Mouse (Mus musculus): ENCODE measurements around the gene Tppp3.

DNA sequence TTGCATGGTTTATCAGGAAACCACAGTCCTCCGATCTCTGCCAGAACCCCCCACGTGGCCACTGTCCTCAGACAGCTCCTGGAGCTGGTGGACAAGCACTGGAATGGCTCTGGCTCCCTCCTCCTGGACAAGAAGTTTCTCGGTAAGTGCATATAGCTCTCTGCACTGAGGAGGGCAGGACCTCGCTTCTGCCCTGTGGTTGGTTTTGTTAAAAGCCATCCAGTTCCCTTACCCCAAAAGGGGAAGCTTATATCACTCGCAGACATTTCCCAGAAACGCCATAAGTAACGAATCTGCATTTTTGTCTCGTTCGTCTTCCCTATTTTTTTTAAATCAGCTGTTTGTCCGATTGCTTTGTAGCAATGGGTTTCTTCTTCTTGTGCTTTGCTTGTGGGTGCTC is 16.1 kb downstream of the Tppp3 start:
- TF ChIP-seq CTCF (IDR thresholded peaks at IDR 0.05; ENCODE audit: low read depth) (no peak), EP300 (IDR thresholded peaks at IDR 0.05; ENCODE audit: low read depth) (0 out of 2 replicates have a peak, but pooled peaks have one; percentile 8)
